Mouse (Mus musculus): ENCODE data around the gene Timp3. TPM values are rescaled to one million over a fixed set of nuclear protein-coding genes. Genes with fewer than 3 reads are reported as not detected.

Timp3 gene
- polyA plus RNA-seq, 1 experiment from 2014 or later: 208 TPM

DNA sequence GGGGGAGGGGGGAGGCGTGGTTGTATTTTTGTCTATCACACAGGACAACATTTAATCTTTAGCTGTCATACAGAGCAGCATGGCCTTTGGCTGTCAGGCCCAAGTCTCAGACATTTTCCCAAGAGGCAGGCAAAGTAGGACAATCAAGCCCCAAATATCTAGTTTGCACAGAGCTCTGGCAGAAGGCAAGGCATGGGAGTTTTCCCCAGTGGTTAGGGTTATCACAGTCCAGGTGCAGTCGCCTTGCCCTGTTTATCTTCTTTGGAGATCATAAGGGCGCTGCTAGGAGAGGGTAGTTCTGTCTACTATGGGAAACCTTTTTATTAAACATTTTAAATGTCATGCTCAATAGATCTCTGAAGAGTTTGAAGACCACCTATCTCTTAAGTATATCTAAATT lies 92.2 kb downstream of the Timp3 start:
- H3K27me3 ChIP-seq (replicated peaks; ENCODE audit: insufficient read depth, low read length): no peaks in the 10 kb centered on the region
- no peak overlapping the region for H3K4me2 ChIP-seq (replicated peaks; ENCODE audit: low read depth, low read length)
- no peak for ATAC-seq
- H3K9ac ChIP-seq (replicated peaks; ENCODE audit: low read depth): no peak overlapping the region
- H3K36me3 ChIP-seq (ENCODE audit: insufficient read depth, low read length): no peaks in the 10 kb centered on the region
- no peak overlapping the region for H3K27ac ChIP-seq (ENCODE audit: low read length)
- no peaks in the 10 kb centered on the region for H3K9me3 ChIP-seq (ENCODE audit: low read length)
- no peak overlapping the region for H3K4me3 ChIP-seq (ENCODE audit: low read depth, low read length)
- no peak for DNase-seq (ENCODE audit: low spot score)
- WGBS: 75% methylated on average over 3 of the region's 3 CpGs
- TF ChIP-seq CTCF (IDR thresholded peaks at IDR 0.05) (no peak), EP300 (IDR thresholded peaks at IDR 0.05) (no peak)
- H3K4me1 ChIP-seq (ENCODE audit: insufficient read depth, low read depth, low read length): peaks cover 8% of the 10 kb centered on the region; the same call in 1 of the 2 replicates

DNA sequence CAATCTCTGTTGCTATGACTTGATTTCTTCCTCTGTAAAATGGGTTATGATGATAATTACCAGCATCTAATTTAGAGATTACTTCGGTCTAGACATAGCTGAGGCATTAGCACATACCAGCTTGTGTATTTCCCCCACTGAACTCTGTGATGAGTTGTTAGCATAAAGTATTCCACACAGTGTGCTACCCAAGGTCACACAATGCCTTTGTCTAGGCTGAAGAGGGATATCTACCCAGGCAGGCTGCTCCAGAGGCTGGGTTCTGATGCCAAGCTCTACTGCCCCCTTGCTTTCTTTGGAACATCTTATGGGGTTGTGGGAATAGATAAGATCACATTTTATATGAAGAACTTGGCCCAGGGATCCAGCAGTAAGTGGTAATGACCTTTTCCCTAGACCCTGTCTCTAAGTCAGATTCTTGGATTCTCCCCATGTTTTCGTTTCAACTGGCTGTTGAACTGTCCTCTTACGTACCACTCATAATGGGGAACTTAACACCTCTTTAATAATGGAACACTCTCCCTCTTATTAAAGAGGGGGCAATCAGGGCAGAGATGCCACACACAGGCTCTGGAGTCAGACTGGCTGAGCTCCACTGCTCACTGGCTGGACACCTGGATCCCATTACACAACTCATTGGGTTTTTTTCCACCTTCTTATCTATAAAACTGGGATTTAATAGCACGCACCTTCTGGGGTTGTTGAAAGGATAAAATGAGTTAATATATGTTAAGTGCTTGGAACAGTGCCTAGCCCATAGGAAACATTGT lies 97.6 kb downstream of the Timp3 start:
- H3K27me3 ChIP-seq (replicated peaks; ENCODE audit: insufficient read depth, low read length): no peaks in the 10 kb centered on the region
- H3K4me1 ChIP-seq (ENCODE audit: insufficient read depth, low read depth, low read length): no peaks in the 10 kb centered on the region
- ATAC-seq: no peak
- no peak overlapping the region for H3K4me2 ChIP-seq (replicated peaks; ENCODE audit: low read depth, low read length)
- WGBS: 54% methylated on average over 4 of the region's 4 CpGs
- no peak overlapping the region for H3K9ac ChIP-seq (replicated peaks; ENCODE audit: low read depth)
- TF ChIP-seq CTCF (IDR thresholded peaks at IDR 0.05): no peak
- no peak for TF ChIP-seq EP300 (IDR thresholded peaks at IDR 0.05)
- H3K4me3 ChIP-seq (ENCODE audit: low read depth, low read length): no peak overlapping the region
- H3K36me3 ChIP-seq (ENCODE audit: insufficient read depth, low read length): no peaks in the 10 kb centered on the region
- H3K9me3 ChIP-seq (ENCODE audit: low read length): no peaks in the 10 kb centered on the region
- no peak overlapping the region for H3K27ac ChIP-seq (ENCODE audit: low read length)
- no peak for DNase-seq (ENCODE audit: low spot score)

DNA sequence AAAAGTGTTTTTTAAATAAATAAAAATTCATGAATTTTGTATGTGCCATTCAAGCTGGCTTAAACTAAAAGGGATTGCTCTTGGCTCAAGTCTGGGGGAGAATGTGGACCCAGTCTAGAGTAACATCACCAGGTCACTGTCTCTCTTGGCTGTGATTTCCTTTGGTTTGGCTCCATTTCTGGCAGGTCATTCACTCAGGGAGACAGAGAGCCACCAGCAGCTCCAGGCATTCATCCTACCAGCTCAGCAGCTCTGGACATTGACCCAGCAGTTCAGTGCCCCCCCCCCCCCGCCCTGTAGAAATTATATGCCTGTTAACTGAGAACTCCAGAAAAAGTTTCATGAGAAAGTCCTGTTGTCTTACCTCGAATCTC lies 98.2 kb downstream of the Timp3 start:
- no peak overlapping the region for H3K4me2 ChIP-seq (replicated peaks; ENCODE audit: low read depth, low read length)
- no peak overlapping the region for H3K4me3 ChIP-seq (ENCODE audit: low read depth, low read length)
- no peaks in the 10 kb centered on the region for H3K4me1 ChIP-seq (ENCODE audit: insufficient read depth, low read depth, low read length)
- H3K9ac ChIP-seq (replicated peaks; ENCODE audit: low read depth): no peak overlapping the region
- TF ChIP-seq CTCF (IDR thresholded peaks at IDR 0.05) (no peak), EP300 (IDR thresholded peaks at IDR 0.05) (no peak)
- no peaks in the 10 kb centered on the region for H3K27me3 ChIP-seq (replicated peaks; ENCODE audit: insufficient read depth, low read length)
- 74% methylated on average over 2 of the region's 2 CpGs for WGBS
- no peaks in the 10 kb centered on the region for H3K9me3 ChIP-seq (ENCODE audit: low read length)
- no peak overlapping the region for H3K27ac ChIP-seq (ENCODE audit: low read length)
- no peak for DNase-seq (ENCODE audit: low spot score)
- no peaks in the 10 kb centered on the region for H3K36me3 ChIP-seq (ENCODE audit: insufficient read depth, low read length)
- ATAC-seq: no peak

Other genes with a start within 250 kb of the Timp3 start
- 0.72 and 0.89 TPM in 2 replicates for gene Syn3, start 198.5 kb downstream of the Timp3 start, polyA plus RNA-seq (2015; fragmentation: Nextera tagmentation; extraction: Ambion mirVana)